Mouse (Mus musculus) MEL (cell line): ENCODE measurements around the gene Cfap161. TPM values are rescaled to one million over a fixed set of nuclear protein-coding genes. Genes with fewer than 3 reads are reported as not detected.

Source experiments
- DNase-seq: peaks from one replicate; pipeline ENCODE4 v3.0.0; 2011; ENCODE audit warnings: low read depth, low spot score
- H3K27ac ChIP-seq: 2 replicates; pipeline ENCODE4 v1.5.1; 2012; ENCODE audit warnings: low read depth, mild to moderate bottlenecking, control low read depth, low read length, moderate library complexity; ENCODE audit not compliant: control insufficient read depth
- H3K27me3 ChIP-seq, 2 experiments: fragments of 150-350 bp in 1 of 2; sonication (generic) in 1 of 2; 2 replicates each; pipeline ENCODE4 v1.6.1; 2012; ENCODE audit warnings: low read length in 2 of 2, mild to moderate bottlenecking in 2 of 2, improper control_type of control experiment in 1 of 2, moderate library complexity in 1 of 2; ENCODE audit not compliant: insufficient read depth in 2 of 2, control insufficient read depth in 1 of 2
- H3K36me3 ChIP-seq, 2 experiments: 2 replicates each; pipeline ENCODE4 v1.6.1; 2012 to 2014; ENCODE audit warnings: low read length in 2 of 2, improper control_type of control experiment in 1 of 2, inconsistent platforms in 1 of 2, mild to moderate bottlenecking in 1 of 2; ENCODE audit not compliant: insufficient read depth in 2 of 2, control insufficient read depth in 1 of 2
- H3K4me1 ChIP-seq, 2 experiments: fragments of 150-350 bp in 1 of 2; sonication (generic) in 1 of 2; 2 replicates each; pipeline ENCODE4 v1.6.1; 2012; ENCODE audit warnings: low read length in 2 of 2, improper control_type of control experiment in 1 of 2, mild to moderate bottlenecking in 1 of 2; ENCODE audit not compliant: insufficient read depth in 2 of 2, control insufficient read depth in 1 of 2
- H3K4me3 ChIP-seq, 2 experiments: fragments of 150-350 bp in 1 of 2; sonication (generic) in 1 of 2; 2 replicates each; pipeline ENCODE4 v1.5.1; 2012; ENCODE audit warnings: low read depth in 2 of 2, low read length in 2 of 2, mild to moderate bottlenecking in 2 of 2, moderate library complexity in 2 of 2, control low read depth in 1 of 2, improper control_type of control experiment in 1 of 2; ENCODE audit not compliant: control insufficient read depth in 1 of 2, insufficient read depth in 1 of 2
- H3K79me2 ChIP-seq: 2 replicates; pipeline ENCODE4 v1.6.1; 2012; ENCODE audit warnings: mild to moderate bottlenecking, low read length, moderate library complexity; ENCODE audit not compliant: control insufficient read depth, poor library complexity, insufficient read depth
- H3K9ac ChIP-seq: 2 replicates; pipeline ENCODE4 v1.6.1; 2012; ENCODE audit warnings: low read depth, mild to moderate bottlenecking, control low read depth, low read length, moderate library complexity; ENCODE audit not compliant: control insufficient read depth, poor library complexity, severe bottlenecking
- H3K9me3 ChIP-seq: fragments of 150-350 bp; sonication (generic); replicated peaks from 2 replicates; pipeline ENCODE4 v1.6.1; 2012; ENCODE audit warnings: mild to moderate bottlenecking, low read length, improper control_type of control experiment, moderate library complexity; ENCODE audit not compliant: insufficient read depth
- CTCF ChIP-seq, 3 experiments: IDR thresholded peaks in 2 of 3; conservative IDR thresholded peaks in 1 of 3; 2 replicates each; pipeline ENCODE4 v1.5.1; 2011 to 2012; ENCODE audit warnings: low read length in 3 of 3, low read depth in 2 of 3, mild to moderate bottlenecking in 2 of 3, improper control_type of control experiment in 1 of 3, inconsistent platforms in 1 of 3, mixed read lengths in 1 of 3, moderate library complexity in 1 of 3; ENCODE audit not compliant: control insufficient read depth in 1 of 3, insufficient read depth in 1 of 3, poor library complexity in 1 of 3, severe bottlenecking in 1 of 3
- E2F4 ChIP-seq: IDR thresholded peaks from 2 replicates; pipeline ENCODE4 v1.6.1; 2011; ENCODE audit warnings: low read depth, low read length, improper control_type of control experiment, borderline replicate concordance
- ELF1 ChIP-seq: IDR thresholded peaks from 2 replicates; pipeline ENCODE4 v1.6.1; 2014; ENCODE audit warnings: low read depth, mild to moderate bottlenecking, inconsistent platforms, low read length, improper control_type of control experiment, moderate library complexity
- EP300 ChIP-seq, 2 experiments: IDR thresholded peaks; 2 replicates each; pipeline ENCODE4 v1.6.1; 2011; ENCODE audit warnings: improper control_type of control experiment in 2 of 2, low read length in 2 of 2, low read depth in 1 of 2, mild to moderate bottlenecking in 1 of 2
- GATA1 ChIP-seq: IDR thresholded peaks from 2 replicates; pipeline ENCODE4 v1.6.1; 2011; ENCODE audit warnings: low read depth, low read length, improper control_type of control experiment
- MAFK ChIP-seq: IDR thresholded peaks from 2 replicates; pipeline ENCODE4 v1.6.1; 2011; ENCODE audit warnings: low read depth, mild to moderate bottlenecking, low read length, improper control_type of control experiment, borderline replicate concordance
- MEF2A ChIP-seq: IDR thresholded peaks from 2 replicates; pipeline ENCODE4 v1.6.1; 2014; ENCODE audit warnings: low read depth, mild to moderate bottlenecking, inconsistent platforms, low read length, improper control_type of control experiment; ENCODE audit not compliant: poor library complexity, insufficient replicate concordance, severe bottlenecking; ENCODE audit errors: extremely low read depth
- MXI1 ChIP-seq: IDR thresholded peaks from 2 replicates; pipeline ENCODE4 v1.6.1; 2011; ENCODE audit warnings: mild to moderate bottlenecking, low read depth, low read length, improper control_type of control experiment
- MYC ChIP-seq: IDR thresholded peaks from 2 replicates; pipeline ENCODE4 v1.6.1; 2011; ENCODE audit warnings: low read depth, mild to moderate bottlenecking, low read length, improper control_type of control experiment, moderate library complexity
- POLR2AphosphoS5 ChIP-seq: IDR thresholded peaks from 2 replicates; pipeline ENCODE4 v1.6.1; 2012; ENCODE audit warnings: low read depth, borderline replicate concordance, mild to moderate bottlenecking, inconsistent platforms, low read length, moderate library complexity, mixed read lengths
- RAD21 ChIP-seq: IDR thresholded peaks from 2 replicates; pipeline ENCODE4 v1.6.1; 2011; ENCODE audit warnings: mild to moderate bottlenecking, low read depth, low read length, improper control_type of control experiment
- RCOR1 ChIP-seq: IDR thresholded peaks from 2 replicates; pipeline ENCODE4 v1.6.1; 2012; ENCODE audit warnings: low read depth, mild to moderate bottlenecking, inconsistent platforms, low read length, improper control_type of control experiment
- SIN3A ChIP-seq: IDR thresholded peaks from 2 replicates; pipeline ENCODE4 v1.6.1; 2012; ENCODE audit warnings: low read length, improper control_type of control experiment, inconsistent platforms
- SMC3 ChIP-seq: IDR thresholded peaks from 2 replicates; pipeline ENCODE4 v1.6.1; 2011; ENCODE audit warnings: low read depth, low read length, improper control_type of control experiment
- TAL1 ChIP-seq: IDR thresholded peaks from 2 replicates; pipeline ENCODE4 v1.6.1; 2012; ENCODE audit warnings: mild to moderate bottlenecking, inconsistent platforms, low read length, moderate library complexity, mixed read lengths
- TBP ChIP-seq: IDR thresholded peaks from 2 replicates; pipeline ENCODE4 v1.8.0; 2011; ENCODE audit warnings: low read depth, low read length, improper control_type of control experiment
- USF2 ChIP-seq, 2 experiments: IDR thresholded peaks; 2 replicates each; pipeline ENCODE4 v1.6.1; 2011 to 2012; ENCODE audit warnings: improper control_type of control experiment in 2 of 2, low read length in 2 of 2, borderline replicate concordance in 1 of 2, inconsistent platforms in 1 of 2, low read depth in 1 of 2, mild to moderate bottlenecking in 1 of 2; ENCODE audit not compliant: insufficient read depth in 1 of 2
- ZNF384 ChIP-seq: IDR thresholded peaks from 2 replicates; pipeline ENCODE4 v1.6.1; 2012; ENCODE audit warnings: low read depth, mild to moderate bottlenecking, inconsistent platforms, low read length, improper control_type of control experiment
- polyA plus RNA-seq, 2 experiments: library from polyadenylated mRNA; stranded (reverse) in 1 of 2; unstranded in 1 of 2; fragments of >175 nt in 1 of 2; fragments of >200 nt in 1 of 2; gene quantifications; 2 replicates each; pipeline versions ENCODE4 v1.2.1 to v1.2.4; 2012; ENCODE audit warnings: low replicate concordance in 2 of 2, low read depth in 1 of 2; ENCODE audit not compliant: insufficient read length in 2 of 2, insufficient read depth in 1 of 2, missing spikeins in 1 of 2
- total RNA-seq: library from RNA; depleted of rRNA; stranded (reverse); fragments of 300-350 nt; gene quantifications from 2 replicates; pipeline ENCODE4 v1.2.3, GENCODE M21; 2012

Cfap161 gene
- total and polyA plus RNA-seq, 3 experiments: not detected

DNA sequence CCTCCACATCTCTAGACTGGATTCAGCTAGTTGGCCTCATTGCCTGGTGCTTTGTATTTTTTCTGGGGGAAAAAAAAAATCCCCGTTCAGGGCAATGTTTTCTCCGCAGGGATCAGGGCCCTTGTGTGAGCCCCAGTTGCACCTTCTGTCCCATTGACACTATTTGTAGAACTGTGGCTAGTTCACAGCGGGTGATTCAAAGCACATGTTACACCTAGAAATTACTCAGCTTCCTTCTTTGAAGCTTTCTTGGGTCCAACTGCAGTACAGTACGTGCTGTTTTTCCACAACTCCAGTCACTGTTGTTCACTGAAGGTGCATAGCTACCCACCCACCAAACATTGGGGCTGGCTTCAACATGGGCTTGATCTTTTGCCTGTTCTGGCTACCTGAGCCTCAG, 9.1 kb upstream of the Cfap161 start:
- Histone ChIP-seq H3K4me1 (no peaks in the 10 kb centered on the region), H3K36me3 (no peaks in the 10 kb centered on the region), H3K27me3 (no peaks in the 10 kb centered on the region), H3K9ac (no peak overlapping the region), H3K4me3 (no peak overlapping the region), H3K9me3 (no peaks in the 10 kb centered on the region), H3K79me2 (no peaks in the 10 kb centered on the region), H3K27ac (no peak overlapping the region)
- TF ChIP-seq ELF1 (no peak), RAD21 (no peak), RCOR1 (no peak), TAL1 (no peak), USF2 (IDR thresholded peaks at IDR 0.05; ENCODE audit: borderline replicate concordance in 1 of 2, insufficient read depth in 1 of 2, low read depth in 1 of 2, low read length in 2 of 2) (no peak), SMC3 (no peak), E2F4 (no peak), MAFK (no peak), GATA1 (no peak), ZNF384 (no peak), TBP (no peak), SIN3A (no peak), EP300 (IDR thresholded peaks at IDR 0.05; ENCODE audit: low read depth in 1 of 2, low read length in 2 of 2) (no peak), MEF2A (no peak), MYC (no peak), POLR2AphosphoS5 (no peak)
- DNase-seq: no peak

- H3K9me3 ChIP-seq: no peaks in the 10 kb centered on the region
- H3K9ac ChIP-seq: no peak overlapping the region
- peak; percentile 9 for DNase-seq
- H3K27me3 ChIP-seq: no peaks in the 10 kb centered on the region
- no peak overlapping the region for H3K4me3 ChIP-seq
- H3K4me1 ChIP-seq: no peaks in the 10 kb centered on the region
- H3K27ac ChIP-seq: no peak overlapping the region
- H3K79me2 ChIP-seq: no peaks in the 10 kb centered on the region
- H3K36me3 ChIP-seq: no peaks in the 10 kb centered on the region
- TF ChIP-seq MXI1 (no peak), RAD21 (peak; percentile 21), CTCF (IDR thresholded peaks at IDR 0.05 in 2 of 3, conservative IDR thresholded peaks at IDR 0.05 in 1 of 3; ENCODE audit: control insufficient read depth in 1 of 3, insufficient read depth in 1 of 3, low read depth in 2 of 3, low read length in 3 of 3, poor library complexity in 1 of 3, severe bottlenecking in 1 of 3) (peak in 1 of 3 experiments; percentile 33; a peak in 2 of 6 replicates)
Measured at GRCm38 (mm10) chr7:83802509-83802908, 7.8 kb upstream of the Cfap161 start.
